Mouse (Mus musculus) small intestine, adult 2 months (tissue): ENCODE data around the gene C77080. TPM values are rescaled to one million over a fixed set of nuclear protein-coding genes. Genes with fewer than 3 reads are reported as not detected.
A peak's percentile ranks its signal among the peaks of the same experiment; 100 is the strongest.
"Not testable (repeated sequence)": the region's sequence is repeated elsewhere in the genome, so short reads cannot be mapped to it uniquely, and the experiment has no call there.

Source experiments
- H3K27ac ChIP-seq: fragments of 200-500 bp; 2 replicates; pipeline ENCODE4 v1.5.1; 2012; ENCODE audit warnings: low read depth, low read length, control low read depth, inconsistent platforms; ENCODE audit not compliant: insufficient read depth
- H3K27me3 ChIP-seq: fragments of 200-500 bp; 2 replicates; pipeline ENCODE4 v1.6.1; 2012; ENCODE audit warnings: mild to moderate bottlenecking, moderate library complexity, low read length, inconsistent platforms; ENCODE audit not compliant: control insufficient read depth, insufficient read depth
- H3K36me3 ChIP-seq: fragments of 200-500 bp; 2 replicates; pipeline ENCODE4 v1.6.1; 2012; ENCODE audit warnings: mild to moderate bottlenecking, low read length, control low read depth, inconsistent platforms; ENCODE audit not compliant: control insufficient read depth, insufficient read depth
- H3K4me1 ChIP-seq: fragments of 200-500 bp; 2 replicates; pipeline ENCODE4 v1.6.1; 2012; ENCODE audit warnings: low read length, inconsistent platforms, mixed read lengths; ENCODE audit not compliant: control insufficient read depth, insufficient read depth, insufficient read length
- H3K4me3 ChIP-seq: fragments of 200-500 bp; 2 replicates; pipeline ENCODE4 v1.5.1; 2012; ENCODE audit warnings: low read depth, mild to moderate bottlenecking, control low read depth, inconsistent platforms, low read length, moderate library complexity
- CTCF ChIP-seq: fragments of 200-500 bp; IDR thresholded peaks from 2 replicates; pipeline ENCODE4 v1.5.1; 2012; ENCODE audit warnings: low read depth, mild to moderate bottlenecking, control low read depth, inconsistent platforms, low read length, moderate library complexity, mixed read lengths; ENCODE audit not compliant: insufficient replicate concordance, insufficient read length; ENCODE audit errors: extremely low read depth
- POLR2A ChIP-seq: fragments of 200-500 bp; IDR thresholded peaks from 2 replicates; pipeline ENCODE4 v1.6.1; 2012; ENCODE audit warnings: low read depth, mild to moderate bottlenecking, control low read depth, inconsistent platforms, low read length, moderate library complexity
- WGBS: fragments of 180-500 bp; shearing (Covaris S2); methylation state at CpG from one replicate; pipeline ENCODE4 v1.1.7; 2018; 5-methylcytosine and 5-hydroxymethylcytosine counted together
- polyA plus RNA-seq: library from polyadenylated mRNA; depleted of rRNA; stranded (reverse); fragments of >200 nt; gene quantifications from 2 replicates; pipeline ENCODE4 v1.2.3, GENCODE M21; 2012

Gene C77080
- polyA plus RNA-seq, 1 experiment = 267 TPM

GRCm38 (mm10) chr4:129212486-129212885 lies 48.7 kb downstream of the C77080 start:
- peaks cover 56% of the 10 kb centered on the region for H3K36me3 ChIP-seq
- H3K27ac ChIP-seq = not testable (repeated sequence)

GRCm38 (mm10) chr4:129211461-129211860 lies 49.7 kb downstream of the C77080 start:
- Histone ChIP-seq H3K4me3 (no peak overlapping the region), H3K36me3 (peaks cover 56% of the 10 kb centered on the region), H3K27ac (no peak overlapping the region), H3K4me1 (no peaks in the 10 kb centered on the region), H3K27me3 (no peaks in the 10 kb centered on the region)
- TF ChIP-seq CTCF (no peak), POLR2A (no peak)
- 75% methylated on average over 4 of the region's 4 CpGs for WGBS

More at GRCm38 (mm10) chr4:129212486-129212885, 48.7 kb downstream of the C77080 start:
- peak; percentile 10; the same call in 1 of the 2 replicates for TF ChIP-seq CTCF
- not testable (repeated sequence) for H3K4me3 ChIP-seq, H3K27me3 ChIP-seq, H3K4me1 ChIP-seq
- WGBS = 62% methylated on average over 3 of the region's 3 CpGs

GRCm38 (mm10) chr4:129209504-129209903 lies 51.7 kb downstream of the C77080 start:
- TF ChIP-seq CTCF (peak; percentile 57; the same call in 1 of the 2 replicates), POLR2A (no peak)
- no peak overlapping the region for H3K27ac ChIP-seq
- peaks cover 53% of the 10 kb centered on the region for H3K36me3 ChIP-seq
- no peak overlapping the region for H3K4me3 ChIP-seq
- no peaks in the 10 kb centered on the region for H3K4me1 ChIP-seq
- no peaks in the 10 kb centered on the region for H3K27me3 ChIP-seq
- 41% methylated on average over 7 of the region's 7 CpGs for WGBS

GRCm38 (mm10) chr4:129206792-129207191 lies 54.4 kb downstream of the C77080 start:
- H3K36me3 ChIP-seq = peaks cover 52% of the 10 kb centered on the region
- 69% methylated on average over 8 of the region's 8 CpGs for WGBS
- H3K4me3 ChIP-seq = no peak overlapping the region
- no peak for TF ChIP-seq POLR2A
- TF ChIP-seq CTCF = no peak
- H3K4me1 ChIP-seq = no peaks in the 10 kb centered on the region
- H3K27me3 ChIP-seq = no peaks in the 10 kb centered on the region
- H3K27ac ChIP-seq = no peak overlapping the region

- Histone ChIP-seq H3K36me3 (peaks cover 58% of the 10 kb centered on the region), H3K27ac (no peak overlapping the region), H3K27me3 (no peaks in the 10 kb centered on the region), H3K4me1 (no peaks in the 10 kb centered on the region), H3K4me3 (no peak overlapping the region)
- TF ChIP-seq POLR2A (no peak), CTCF (no peak)
- WGBS = 89% methylated on average over 10 of the region's 10 CpGs
Observed at GRCm38 (mm10) chr4:129204655-129205054, 56.5 kb downstream of the C77080 start.

GRCm38 (mm10) chr4:129197514-129197913 lies 63.7 kb downstream of the C77080 start:
- Histone ChIP-seq H3K4me3 (no peak overlapping the region), H3K27me3 (no peaks in the 10 kb centered on the region), H3K36me3 (peaks cover 43% of the 10 kb centered on the region), H3K4me1 (peaks cover 2% of the 10 kb centered on the region; the same call in 1 of the 2 replicates), H3K27ac (no peak overlapping the region)
- TF ChIP-seq CTCF (no peak), POLR2A (no peak)
- 98% methylated on average over 6 of the region's 6 CpGs for WGBS

GRCm38 (mm10) chr4:129194280-129194679 lies 66.9 kb downstream of the C77080 start:
- 70% methylated on average over 1 of the region's 1 CpGs for WGBS
- TF ChIP-seq CTCF (no peak), POLR2A (no peak)
- H3K27ac ChIP-seq = 0 out of 2 replicates have a peak overlapping the region, but pooled peaks have one; percentile 14
- H3K4me1 ChIP-seq = peaks cover 7% of the 10 kb centered on the region
- no peaks in the 10 kb centered on the region for H3K27me3 ChIP-seq
- peaks cover 25% of the 10 kb centered on the region for H3K36me3 ChIP-seq
- H3K4me3 ChIP-seq = no peak overlapping the region

GRCm38 (mm10) chr4:129191691-129192090 lies 69.5 kb downstream of the C77080 start:
- Histone ChIP-seq H3K36me3 (peaks cover 8% of the 10 kb centered on the region), H3K27ac (no peak overlapping the region)
- WGBS = 56% methylated on average over 5 of the region's 5 CpGs

More at GRCm38 (mm10) chr4:129191691-129192090, 69.5 kb downstream of the C77080 start:
- H3K4me3 ChIP-seq = no peak overlapping the region
- TF ChIP-seq POLR2A (no peak), CTCF (no peak)
- peaks cover 7% of the 10 kb centered on the region for H3K4me1 ChIP-seq
- no peaks in the 10 kb centered on the region for H3K27me3 ChIP-seq
